Mouse (Mus musculus): ENCODE data around the gene Nckap1l.

DNA sequence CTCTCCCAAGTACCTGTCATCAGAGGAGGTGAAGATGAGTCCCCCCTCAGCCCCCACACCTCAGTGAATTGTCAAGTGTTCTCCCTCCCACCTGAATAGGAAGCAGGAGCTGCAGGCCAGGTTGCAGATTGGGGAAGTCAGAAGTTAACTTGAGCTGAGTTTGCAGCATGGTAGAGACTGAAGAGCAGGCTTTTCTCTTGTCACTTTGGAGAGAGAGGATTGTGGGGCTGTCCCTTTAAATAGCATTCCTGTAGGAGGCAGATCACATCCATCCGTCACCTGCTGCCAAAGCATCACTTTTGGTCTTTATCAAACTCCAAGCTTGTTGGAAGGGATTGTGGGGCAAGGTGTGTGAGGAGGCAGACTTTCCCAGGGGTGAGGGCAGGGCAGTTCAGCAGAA, 47.1 kb downstream of the Nckap1l start:
- TF ChIP-seq CTCF (IDR thresholded peaks at IDR 0.05) (no peak), EP300 (IDR thresholded peaks at IDR 0.05) (no peak)
